Mouse (Mus musculus): ENCODE measurements around the gene Alkbh3.

DNA sequence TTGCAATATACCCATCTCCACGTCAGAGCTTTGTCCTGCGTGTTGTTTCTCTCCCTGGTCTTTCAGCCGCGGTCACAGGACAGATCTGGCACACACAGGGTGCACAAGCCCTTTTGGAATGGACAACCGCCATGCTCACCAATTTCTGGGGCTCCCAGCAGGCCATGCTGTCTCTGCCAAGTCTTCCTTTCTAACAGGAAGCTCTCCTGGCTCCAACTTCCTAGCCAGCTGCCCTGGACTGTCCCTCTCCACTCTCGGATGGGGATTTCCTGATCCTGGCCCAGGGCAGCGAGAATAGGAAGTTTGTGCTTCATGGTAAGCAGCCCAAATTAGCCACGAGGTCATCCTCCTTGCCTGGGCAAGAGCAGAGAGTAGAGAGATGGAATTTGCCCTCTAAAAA, 48.9 kb downstream of the Alkbh3 start:
- TF ChIP-seq POLR2A (IDR thresholded peaks at IDR 0.05; ENCODE audit: control insufficient read depth, low read depth, low read length) = no peak
- TF ChIP-seq CTCF (IDR thresholded peaks at IDR 0.05; ENCODE audit: control insufficient read depth, insufficient read depth, insufficient replicate concordance, low read depth, low read length) = no peak
